16 mouse cellular contexts compared by ENCODE assay signal in genomic region chr19:10173844-10174539, GRCm38 (mm10). TPM values are rescaled to one million over a fixed set of nuclear protein-coding genes. Genes with fewer than 3 reads are reported as not detected.
DNase-seq lines count a peak whose midpoint lies in the region; TF ChIP-seq lines count a peak whose summit lies in the region.
"Had no signal": no experiment of that assay in that cellular context is flagged by ENCODE, and none has a peak within 500 bp of the region (broad histone marks: within the 10 kb centered on the region; RNA-seq: fewer than 3 reads in every experiment).

No protein-coding gene starts in this region.

- TF ChIP-seq CTCF in thymus, adult 2 months (IDR thresholded peaks at IDR 0.05; ENCODE audit: borderline replicate concordance, control insufficient read depth, extremely low read depth, insufficient read depth, low read length, poor library complexity): no peak
- no peak for TF ChIP-seq CTCF in kidney, adult 2 months (conservative IDR thresholded peaks at IDR 0.05; ENCODE audit: insufficient read depth, insufficient read length, low read depth, low read length)

- no peaks in the 10 kb centered on the region for H3K79me2 ChIP-seq in macrophage (ENCODE audit: inconsistent target)

- H3K36me3 ChIP-seq in thymus, adult 2 months (ENCODE audit: control insufficient read depth, insufficient read depth, low read length): no peaks in the 10 kb centered on the region
- H3K36me3 ChIP-seq in erythroblast, embryonic 14.5 days (ENCODE audit: control insufficient read depth): no peaks in the 10 kb centered on the region
- no peaks in the 10 kb centered on the region for H3K36me3 ChIP-seq in macrophage (ENCODE audit: inconsistent target)
- no peaks in the 10 kb centered on the region for H3K36me3 ChIP-seq in kidney, adult 2 months (ENCODE audit: control insufficient read depth, insufficient read depth, low read length)
- H3K36me3 ChIP-seq: embryonic facial prominence, embryonic 13.5 days; midbrain, embryonic 13.5 days; neural tube, embryonic 12.5 days had no signal

- H3K27me3 ChIP-seq in thymus, adult 2 months (ENCODE audit: control insufficient read depth, insufficient read depth, low read length): no peaks in the 10 kb centered on the region
- H3K27me3 ChIP-seq in erythroblast, embryonic 14.5 days (ENCODE audit: control insufficient read depth): no peaks in the 10 kb centered on the region
- no peaks in the 10 kb centered on the region for H3K27me3 ChIP-seq in kidney, adult 2 months (replicated peaks; ENCODE audit: control insufficient read depth, insufficient read depth, low read length)
- H3K27me3 ChIP-seq: CH12.LX; embryonic facial prominence, embryonic 13.5 days; forebrain, embryonic 13.5 days; midbrain, embryonic 13.5 days; neural tube, embryonic 12.5 days had no signal

- H3K4me3 ChIP-seq in thymus, adult 2 months (ENCODE audit: control insufficient read depth, insufficient read depth, low read length): no peak overlapping the region
- peak overlapping the region; percentile 8 for H3K4me3 ChIP-seq in erythroblast, embryonic 14.5 days (replicated peaks)
- H3K4me3 ChIP-seq in macrophage (ENCODE audit: inconsistent target): no peak overlapping the region
- no peak overlapping the region for H3K4me3 ChIP-seq in kidney, adult 2 months (ENCODE audit: insufficient read depth, low read depth, low read length)
- H3K4me3 ChIP-seq: embryonic facial prominence, embryonic 13.5 days; forebrain, embryonic 13.5 days; midbrain, embryonic 13.5 days; neural tube, embryonic 12.5 days had no signal

- no peak for TF ChIP-seq POLR2A in thymus, adult 2 months (IDR thresholded peaks at IDR 0.05; ENCODE audit: control insufficient read depth, extremely low read depth, insufficient read depth, low read length, poor library complexity)
- TF ChIP-seq POLR2A in kidney, adult 2 months (IDR thresholded peaks at IDR 0.05; ENCODE audit: low read depth, low read length): no peak

- 18% methylated on average over 7 of the region's 7 CpGs for WGBS in thymus, adult 2 months
- 27% methylated on average over 7 of the region's 7 CpGs for WGBS in macrophage (ENCODE audit: missing documents)
- WGBS in kidney, adult 2 months: 88% methylated on average over 7 of the region's 7 CpGs

- H3K4me1 ChIP-seq in thymus, adult 2 months (replicated peaks; ENCODE audit: control insufficient read depth, insufficient read depth, low read length): 0 out of 2 replicates have a peak, but pooled peaks cover 3% of the 10 kb centered on the region
- H3K4me1 ChIP-seq in erythroblast, embryonic 14.5 days (ENCODE audit: control insufficient read depth): peaks cover 64% of the 10 kb centered on the region
- H3K4me1 ChIP-seq in kidney, adult 2 months (ENCODE audit: control insufficient read depth, insufficient read depth, low read length): 0 out of 2 replicates have a peak, but pooled peaks cover 3% of the 10 kb centered on the region
- H3K4me1 ChIP-seq: embryonic facial prominence, embryonic 13.5 days; forebrain, embryonic 13.5 days; midbrain, embryonic 13.5 days; neural tube, embryonic 12.5 days had no signal

- no peaks in the 10 kb centered on the region for H3K9me3 ChIP-seq in erythroblast, embryonic 14.5 days (ENCODE audit: control insufficient read depth, low read length)
- H3K9me3 ChIP-seq: embryonic facial prominence, embryonic 13.5 days; forebrain, embryonic 13.5 days; midbrain, embryonic 13.5 days; neural tube, embryonic 12.5 days had no signal

- no peak overlapping the region for H3K27ac ChIP-seq in thymus, adult 2 months (ENCODE audit: control insufficient read depth, insufficient read depth, low read length)
- H3K27ac ChIP-seq in macrophage: peak overlapping the region; percentile 95
- no peak overlapping the region for H3K27ac ChIP-seq in kidney, adult 2 months (ENCODE audit: insufficient read depth, low read depth, low read length)
- H3K27ac ChIP-seq: embryonic facial prominence, embryonic 13.5 days; forebrain, embryonic 13.5 days; kidney, postnatal 0 days; midbrain, embryonic 13.5 days; neural tube, embryonic 12.5 days had no signal

- DNase-seq in thymus, postnatal 0 days (ENCODE audit: low spot score): peak; percentile 16
- DNase-seq in thymus, adult 2 months: no peak
- no peak for DNase-seq in kidney, adult 2 months
- no peak for DNase-seq in right cerebral cortex, adult 18-20 months
- no peak for DNase-seq in kidney, postnatal 36 days
- DNase-seq: cerebellum, postnatal 36 days; heart, postnatal 4 days; thymus, adult 18-20 months had no signal

RNA-seq across cellular contexts. Expression of gene Fads1, which starts 8.7 kb away (rescaled TPM):
- polyA plus RNA-seq in thymus, postnatal 0 days (2015; fragmentation: Nextera tagmentation; extraction: Ambion mirVana): 29.0 and 29.2 TPM in 2 replicates
- polyA plus RNA-seq in thymus, adult 2 months (2012; rRNA removed): 50.2 and 51.4 TPM in 2 replicates
- 3.0 and 3.7 TPM in 2 replicates for polyA plus RNA-seq in erythroblast, embryonic 14.5 days (2012)
- total RNA-seq in macrophage (2018; cell fraction: chromatin; rRNA removed): 10 to 100 TPM in 17 of 26 experiments, 1 to 10 TPM in 9; 1.8 to 88.5 (median 20.6) TPM
- total RNA-seq in macrophage (2018; cell fraction: cytosol; rRNA removed): 100 to 1,000 TPM in 19 of 26 experiments, 10 to 100 TPM in 7; 60.5 to 162 (median 111) TPM
- 100 to 1,000 TPM in 6 of 26 experiments, 10 to 100 TPM in 19, 1 to 10 TPM in 1; 7.6 to 131 (median 53.2) TPM for total RNA-seq in macrophage (2018; cell fraction: nucleus; rRNA removed)
- polyA plus RNA-seq in macrophage (2018): 63.4 to 93.5 TPM (median 74.9 TPM) in 3 replicates
- polyA plus RNA-seq in kidney, adult 2 months (2012; rRNA removed): 87.4 and 88.4 TPM in 2 replicates

RNA-seq across cellular contexts. Expression of gene Tmem258, which starts 29.8 kb away (rescaled TPM):
- 563 and 614 TPM in 2 replicates for polyA plus RNA-seq in thymus, postnatal 0 days (2015; fragmentation: Nextera tagmentation; extraction: Ambion mirVana)
- 159 and 189 TPM in 2 replicates for polyA plus RNA-seq in thymus, adult 2 months (2012; rRNA removed)
- polyA plus RNA-seq in erythroblast, embryonic 14.5 days (2012): 1.6 and 2.2 TPM in 2 replicates
- 10 to 100 TPM in 25 of 26 experiments, 1 to 10 TPM in 1; 6.3 to 45.1 (median 23.2) TPM for total RNA-seq in macrophage (2018; cell fraction: chromatin; rRNA removed)
- total RNA-seq in macrophage (2018; cell fraction: cytosol; rRNA removed): 100 to 1,000 TPM in 7 of 26 experiments, 10 to 100 TPM in 19; 69.4 to 116 (median 93.9) TPM
- total RNA-seq in macrophage (2018; cell fraction: nucleus; rRNA removed): 10 to 100 TPM; 12.3 to 48.6 (median 32.6) TPM
- 135 to 169 TPM (median 137 TPM) in 3 replicates for polyA plus RNA-seq in macrophage (2018)
- 123 and 135 TPM in 2 replicates for polyA plus RNA-seq in kidney, adult 2 months (2012; rRNA removed)

RNA-seq across cellular contexts. Expression of gene Fen1, which starts 30.0 kb away (rescaled TPM):
- polyA plus RNA-seq in thymus, postnatal 0 days (2015; fragmentation: Nextera tagmentation; extraction: Ambion mirVana): 127 and 136 TPM in 2 replicates
- 43.8 and 57.8 TPM in 2 replicates for polyA plus RNA-seq in thymus, adult 2 months (2012; rRNA removed)
- 9.7 and 14.5 TPM in 2 replicates for polyA plus RNA-seq in erythroblast, embryonic 14.5 days (2012)
- 1 to 10 TPM; 1.0 to 6.2 (median 2.4) TPM for total RNA-seq in macrophage (2018; cell fraction: chromatin; rRNA removed)
- total RNA-seq in macrophage (2018; cell fraction: cytosol; rRNA removed): 10 to 100 TPM; 13.9 to 28.0 (median 21.1) TPM
- 10 to 100 TPM in 16 of 26 experiments, 1 to 10 TPM in 10; 3.5 to 35.0 (median 11.2) TPM for total RNA-seq in macrophage (2018; cell fraction: nucleus; rRNA removed)
- 13.8 to 52.7 TPM (median 20.3 TPM) in 3 replicates for polyA plus RNA-seq in macrophage (2018)
- polyA plus RNA-seq in kidney, adult 2 months (2012; rRNA removed): 4.8 and 4.9 TPM in 2 replicates

Comparison
In these comparisons a context has a peak if more than half of its experiments do, and no peak if none do; other contexts are left out.
1. RNA of gene Tmem258, which starts 29.8 kb away (polyA plus RNA-seq): 563 to 614 TPM in thymus, postnatal 0 days, 159 to 189 TPM in thymus, adult 2 months, 135 to 169 TPM in macrophage and 123 to 135 TPM in kidney, adult 2 months; 1.6 to 2.2 TPM in erythroblast, embryonic 14.5 days; every median in the first group is over 10 times any median in the second.